Mouse (Mus musculus) erythroblast, embryonic 14.5 days (primary cell): ENCODE data around the gene Fam227b.

Experiments
- GATA1 ChIP-seq: IDR thresholded peaks from 2 replicates; pipeline ENCODE4 v1.6.1; 2012; ENCODE audit warnings: low read length, inconsistent platforms, mixed read lengths
- TAL1 ChIP-seq: IDR thresholded peaks from 3 replicates; pipeline ENCODE4 v1.6.1; 2012; ENCODE audit warnings: low read length, inconsistent platforms, mixed read lengths

DNA sequence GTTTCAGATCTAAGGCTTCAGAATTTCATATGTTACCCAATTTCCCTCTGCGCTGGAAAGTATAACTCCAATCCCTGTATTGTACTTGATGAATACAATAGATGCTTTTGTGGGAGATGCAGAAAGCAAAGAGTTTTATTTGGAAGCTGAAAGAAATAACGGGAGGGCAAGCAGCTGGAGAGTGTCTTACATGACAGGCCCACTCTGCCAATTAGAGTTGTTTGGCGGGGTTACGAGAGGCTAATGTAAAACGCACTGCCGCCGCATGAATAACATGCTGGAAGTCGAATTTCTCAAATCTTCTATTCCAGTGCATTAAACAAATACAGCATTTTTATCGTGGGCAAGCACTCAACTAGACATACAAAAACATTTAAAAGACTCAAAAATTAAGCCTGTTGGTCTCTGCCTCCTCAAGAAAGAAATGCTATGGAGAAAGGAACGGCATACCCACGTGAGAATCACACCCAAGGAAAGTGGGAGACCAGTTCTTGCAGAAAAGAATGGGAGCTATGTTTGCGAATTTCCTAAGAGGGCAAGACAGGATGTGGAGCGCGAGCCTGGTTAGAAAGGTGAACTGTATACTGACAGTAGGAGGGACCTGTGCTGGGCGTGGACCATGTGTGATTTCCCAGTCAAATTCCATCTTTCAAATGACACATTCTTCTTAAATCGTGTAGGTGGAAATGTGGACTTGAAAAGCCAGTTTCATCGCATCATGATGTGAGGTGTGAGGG, 90.6 kb downstream of the Fam227b start:
- no peak for TF ChIP-seq GATA1
- no peak for TF ChIP-seq TAL1
